Mouse (Mus musculus): ENCODE results near the gene Cbln4.

Cbln4 gene

GRCm38 (mm10) chr2:172043235-172043610 lies at the start of gene Cbln4:
Gene Cbln4, minus strand, starts transcription at chr2:172043466.
- in situ Hi-C loops (cut with MboI, MseI) = no loop called here

GRCm38 (mm10) chr2:172078596-172078995 lies 35.3 kb upstream of the Cbln4 start:
- in situ Hi-C loops (cut with MboI, MseI) = no loop called here

- in situ Hi-C loops (cut with MboI, MseI) = no loop called here
Measured at GRCm38 (mm10) chr2:172076295-172076694, 33.0 kb upstream of the Cbln4 start.

- in situ Hi-C loops (cut with MboI, MseI) = no loop called here
Measured at GRCm38 (mm10) chr2:172062876-172063275, 19.6 kb upstream of the Cbln4 start.

- in situ Hi-C loops (cut with MboI, MseI) = no loop called here
Measured at GRCm38 (mm10) chr2:172059747-172060146, 16.5 kb upstream of the Cbln4 start.

GRCm38 (mm10) chr2:172058936-172059665 lies 15.8 kb upstream of the Cbln4 start:
- in situ Hi-C loops (cut with MboI, MseI) = no loop called here

- in situ Hi-C loops (cut with MboI, MseI) = no loop called here
Measured at GRCm38 (mm10) chr2:172046002-172046401, 2.7 kb upstream of the Cbln4 start.

GRCm38 (mm10) chr2:172042607-172043234 lies 545 bp downstream of the Cbln4 start:
- in situ Hi-C loops (cut with MboI, MseI) = no loop called here

GRCm38 (mm10) chr2:172042125-172042524 lies 1.1 kb downstream of the Cbln4 start:
- in situ Hi-C loops (cut with MboI, MseI) = no loop called here

GRCm38 (mm10) chr2:172040859-172041258 lies 2.4 kb downstream of the Cbln4 start:
- in situ Hi-C loops (cut with MboI, MseI) = no loop called here

- in situ Hi-C loops (cut with MboI, MseI) = no loop called here
Measured at GRCm38 (mm10) chr2:172039601-172040000, 3.7 kb downstream of the Cbln4 start.

GRCm38 (mm10) chr2:172034281-172034680 lies 9.0 kb downstream of the Cbln4 start:
- in situ Hi-C loops (cut with MboI, MseI) = no loop called here

GRCm38 (mm10) chr2:172025459-172026130 lies 17.7 kb downstream of the Cbln4 start:
- in situ Hi-C loops (cut with MboI, MseI) = no loop called here

- in situ Hi-C loops (cut with MboI, MseI) = no loop called here
Measured at GRCm38 (mm10) chr2:172006726-172007125, 36.5 kb downstream of the Cbln4 start.

GRCm38 (mm10) chr2:172005970-172006369 lies 37.3 kb downstream of the Cbln4 start:
- in situ Hi-C loops (cut with MboI, MseI) = no loop called here

- in situ Hi-C loops (cut with MboI, MseI) = no loop called here
Measured at GRCm38 (mm10) chr2:172004029-172004984, 39.0 kb downstream of the Cbln4 start.

GRCm38 (mm10) chr2:171996979-171997686 lies 46.1 kb downstream of the Cbln4 start:
- in situ Hi-C loops (cut with MboI, MseI) = no loop called here

- in situ Hi-C loops (cut with MboI, MseI) = no loop called here
Measured at GRCm38 (mm10) chr2:171994861-171995260, 48.4 kb downstream of the Cbln4 start.

- in situ Hi-C loops (cut with MboI, MseI) = no loop called here
Measured at GRCm38 (mm10) chr2:171994240-171994639, 49.0 kb downstream of the Cbln4 start.

- in situ Hi-C loops (cut with MboI, MseI) = no loop called here
Measured at GRCm38 (mm10) chr2:171986686-171987085, 56.6 kb downstream of the Cbln4 start.
